ENCODE assay signal across 11 mouse cellular contexts in the genomic region with DNA sequence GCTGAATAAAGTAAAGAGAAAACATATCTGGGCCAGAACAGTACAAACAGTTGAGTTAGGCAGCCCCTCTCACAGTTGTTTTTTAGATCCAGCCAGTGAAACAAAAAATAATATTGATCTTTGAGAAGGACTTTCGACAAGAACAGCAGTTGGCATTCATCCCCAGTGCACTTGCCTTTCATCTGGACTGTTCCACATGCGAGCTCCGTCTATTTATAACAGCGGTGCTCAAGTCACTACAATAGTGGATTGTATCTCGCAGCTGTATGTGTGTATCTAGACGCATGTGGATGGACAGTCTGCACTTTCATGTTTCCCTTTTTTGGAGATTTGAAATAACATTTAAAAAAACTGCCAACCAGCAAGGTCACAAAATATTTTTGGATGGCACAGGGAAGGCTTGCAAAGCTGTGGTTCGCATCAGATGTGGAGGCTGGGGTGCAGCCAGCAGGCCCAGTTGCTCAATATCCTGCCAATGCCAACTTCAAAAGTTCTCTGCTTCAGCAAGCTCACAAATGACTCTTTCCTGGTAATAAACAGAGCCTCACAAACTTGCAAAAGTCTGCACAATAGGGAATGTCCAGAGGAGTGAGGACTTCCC. TPM values are rescaled to one million over a fixed set of nuclear protein-coding genes. Genes with fewer than 3 reads are reported as not detected.
A peak's percentile ranks its signal among the peaks of the same experiment; 100 is the strongest.
DNase-seq lines count a peak whose midpoint lies in the region; ATAC-seq lines count a peak whose summit lies in the region.
"Had no signal": no experiment of that assay in that cellular context is flagged by ENCODE, and none has a peak within 500 bp of the region (broad histone marks: within the 10 kb centered on the region; RNA-seq: fewer than 3 reads in every experiment).

No protein-coding gene starts in this region.

- no peak overlapping the region for H3K4me3 ChIP-seq in kidney, embryonic 16.5 days (ENCODE audit: low read length)
- H3K4me3 ChIP-seq in hindbrain, embryonic 10.5 days = no peak overlapping the region
- H3K4me3 ChIP-seq: hindbrain, embryonic 15.5 days; neural tube, embryonic 12.5 days had no signal

- no peaks in the 10 kb centered on the region for H3K9me3 ChIP-seq in kidney, embryonic 16.5 days (ENCODE audit: low read length)
- no peaks in the 10 kb centered on the region for H3K9me3 ChIP-seq in hindbrain, embryonic 10.5 days
- H3K9me3 ChIP-seq: hindbrain, embryonic 15.5 days; neural tube, embryonic 12.5 days had no signal

- no peak for ATAC-seq in kidney, embryonic 16.5 days (ENCODE audit: low FRiP score, low TSS enrichment)

- 75% methylated on average over 7 of the region's 7 CpGs for WGBS in kidney, embryonic 16.5 days
- WGBS in hindbrain, embryonic 10.5 days = 80% methylated on average over 7 of the region's 7 CpGs

- H3K27me3 ChIP-seq in kidney, embryonic 16.5 days (ENCODE audit: insufficient read depth, low read length) = no peaks in the 10 kb centered on the region
- H3K27me3 ChIP-seq in hindbrain, embryonic 10.5 days (ENCODE audit: insufficient read depth, poor library complexity, severe bottlenecking) = no peaks in the 10 kb centered on the region; the same call in 1 of the 2 replicates
- H3K27me3 ChIP-seq: hindbrain, embryonic 15.5 days; neural tube, embryonic 12.5 days had no signal

- H3K27ac ChIP-seq in kidney, embryonic 16.5 days (ENCODE audit: low read length) = no peak overlapping the region
- H3K27ac ChIP-seq in hindbrain, embryonic 10.5 days = no peak overlapping the region
- H3K27ac ChIP-seq: hindbrain, embryonic 15.5 days; neural tube, embryonic 12.5 days had no signal

- no peak overlapping the region for H3K9ac ChIP-seq in kidney, embryonic 16.5 days (replicated peaks; ENCODE audit: low read length)
- H3K9ac ChIP-seq: hindbrain, embryonic 15.5 days; neural tube, embryonic 12.5 days had no signal

- peak; percentile 14 for DNase-seq in kidney, adult 9 months
- peak; percentile 85 for DNase-seq in adrenal gland, adult 8-10 months
- DNase-seq in gonadal fat pad, adult 2 months (ENCODE audit: low read depth) = peak; percentile 65
- DNase-seq in lung, postnatal 14 days = peak; percentile 41
- no peak for DNase-seq in c-Kit-positive CD71-positive TER-119-positive erythroid progenitor cells, embryonic 14.5 days (ENCODE audit: low spot score)
- no peak for DNase-seq in kidney, postnatal 4 days
- DNase-seq in hindbrain, embryonic 10.5 days (ENCODE audit: low spot score) = no peak
- DNase-seq: thymus, adult 2 months had no signal

- H3K36me3 ChIP-seq in kidney, embryonic 16.5 days (ENCODE audit: insufficient read depth, low read length) = no peaks in the 10 kb centered on the region
- H3K36me3 ChIP-seq in hindbrain, embryonic 10.5 days = no peaks in the 10 kb centered on the region
- H3K36me3 ChIP-seq: hindbrain, embryonic 15.5 days; neural tube, embryonic 12.5 days had no signal

- H3K4me2 ChIP-seq in kidney, embryonic 16.5 days (replicated peaks; ENCODE audit: low read depth, low read length) = no peak overlapping the region
- H3K4me2 ChIP-seq: hindbrain, embryonic 15.5 days; neural tube, embryonic 12.5 days had no signal

- no peaks in the 10 kb centered on the region for H3K4me1 ChIP-seq in kidney, embryonic 16.5 days (ENCODE audit: insufficient read depth, low read length)
- no peaks in the 10 kb centered on the region for H3K4me1 ChIP-seq in hindbrain, embryonic 10.5 days (replicated peaks)
- H3K4me1 ChIP-seq: hindbrain, embryonic 15.5 days; neural tube, embryonic 12.5 days had no signal

RNA-seq across cellular contexts. Expression of a gene that starts 45.4 kb away (rescaled TPM):
- 1.0 and 1.1 TPM in 2 replicates for polyA plus RNA-seq in kidney, embryonic 16.5 days (2015; fragmentation: Nextera tagmentation; extraction: Ambion mirVana)
- total RNA-seq in adrenal gland, adult 8-10 months (2022) = 10 to 100 TPM; 62.8 to 84.2 (median 72.6) TPM
- 10.2 and 10.3 TPM in 2 replicates for polyA plus RNA-seq in gonadal fat pad, adult 2 months (2012; rRNA removed)
- polyA plus RNA-seq in hindbrain, embryonic 10.5 days (2016; fragmentation: Nextera tagmentation; extraction: Ambion mirVana) = 0.77 and 1.1 TPM in 2 replicates

Comparison
In these comparisons a context has a peak if more than half of its experiments do, and no peak if none do; other contexts are left out.
1. DNase-seq: peak in kidney, adult 9 months (single experiment), adrenal gland, adult 8-10 months (single experiment), gonadal fat pad, adult 2 months (single experiment) and lung, postnatal 14 days (single experiment); none in c-Kit-positive CD71-positive TER-119-positive erythroid progenitor cells, embryonic 14.5 days (single experiment), kidney, postnatal 4 days (0 of 2) and hindbrain, embryonic 10.5 days (single experiment).